Mouse (Mus musculus): ENCODE data around the gene Sdf4. TPM values are rescaled to one million over a fixed set of nuclear protein-coding genes. Genes with fewer than 3 reads are reported as not detected.

The Sdf4 gene
- polyA plus RNA-seq, 3 experiments from 2014 or later, result 489 to 506 (median 496) TPM

- no peak for ATAC-seq
These were observed 65.0 kb downstream of the Sdf4 start for GRCm38 (mm10) chr4:156057702-156058101.

GRCm38 (mm10) chr4:156058826-156059225 is 66.2 kb downstream of the Sdf4 start:
- no peak for ATAC-seq

GRCm38 (mm10) chr4:156059261-156059660 is 66.6 kb downstream of the Sdf4 start, which contains the start of gene Ttll10:
TSS of gene Ttll10 (minus strand) at chr4:156059414.
- ATAC-seq, result no peak

GRCm38 (mm10) chr4:156059713-156060112 is 67.0 kb downstream of the Sdf4 start:
- ATAC-seq, result no peak

Other genes with a start within 250 kb of the Sdf4 start
- gene Atad3a, start 231.8 kb upstream of the Sdf4 start, polyA plus RNA-seq (2017; shearing (Covaris generic)), result 10 to 100 TPM in 2 of 3 experiments, 1 to 10 TPM in 1; 9.8 to 27.2 (median 21.7) TPM
- gene Vwa1, start 218.2 kb upstream of the Sdf4 start, polyA plus RNA-seq (2017; shearing (Covaris generic)), result under 1 TPM in 1 of 3 experiments, not detected in 2; 0.09 TPM
- not detected for gene Tmem88b, start 207.0 kb upstream of the Sdf4 start, polyA plus RNA-seq (2017; shearing (Covaris generic))
- gene Ankrd65, start 202.4 kb upstream of the Sdf4 start, polyA plus RNA-seq (2017; shearing (Covaris generic)), result not detected
- gene Mrpl20, start 190.0 kb upstream of the Sdf4 start, polyA plus RNA-seq (2017; shearing (Covaris generic)), result 100 to 1,000 TPM; 105 to 200 (median 117) TPM
- gene Ccnl2, start 180.4 kb upstream of the Sdf4 start, polyA plus RNA-seq (2017; shearing (Covaris generic)), result 100 to 1,000 TPM in 2 of 3 experiments, 10 to 100 TPM in 1; 83.8 to 128 (median 117) TPM
- gene Aurkaip1, start 161.6 kb upstream of the Sdf4 start, polyA plus RNA-seq (2017; shearing (Covaris generic)), result 100 to 1,000 TPM; 206 to 219 (median 211) TPM
- 10 to 100 TPM in 2 of 3 experiments, under 1 TPM in 1; 0.69 to 18.3 (median 16.4) TPM for gene Mxra8, start 153.2 kb upstream of the Sdf4 start, polyA plus RNA-seq (2017; shearing (Covaris generic))
- gene Dvl1, start 145.5 kb upstream of the Sdf4 start, polyA plus RNA-seq (2017; shearing (Covaris generic)), result 1 to 10 TPM; 2.0 to 3.8 (median 3.5) TPM
- under 1 TPM; 0.16 to 0.40 (median 0.30) TPM for gene Tas1r3, start 129.5 kb upstream of the Sdf4 start, polyA plus RNA-seq (2017; shearing (Covaris generic))
- gene Cptp, start 123.4 kb upstream of the Sdf4 start, polyA plus RNA-seq (2017; shearing (Covaris generic)), result 10 to 100 TPM; 14.2 to 19.2 (median 19.1) TPM
- 10 to 100 TPM; 81.9 to 88.2 (median 86.6) TPM for gene Ints11, start 123.3 kb upstream of the Sdf4 start, polyA plus RNA-seq (2017; shearing (Covaris generic))
- gene Pusl1, start 101.1 kb upstream of the Sdf4 start, polyA plus RNA-seq (2017; shearing (Covaris generic)), result 10 to 100 TPM; 14.1 to 20.3 (median 15.8) TPM
- gene Acap3, start 101.0 kb upstream of the Sdf4 start, polyA plus RNA-seq (2017; shearing (Covaris generic)), result 1 to 10 TPM; 4.0 to 9.1 (median 5.8) TPM
- gene Ube2j2, start 49.0 kb upstream of the Sdf4 start, polyA plus RNA-seq (2017; shearing (Covaris generic)), result 10 to 100 TPM; 19.3 to 30.8 (median 29.6) TPM
- 1 to 10 TPM; 3.0 to 6.9 (median 5.6) TPM for gene C1qtnf12, start 30.6 kb upstream of the Sdf4 start, polyA plus RNA-seq (2017; shearing (Covaris generic))
- 1 to 10 TPM in 1 of 3 experiments, under 1 TPM in 2; 0.63 to 1.0 (median 0.90) TPM for gene B3galt6, start 223 bp upstream of the Sdf4 start, polyA plus RNA-seq (2017; shearing (Covaris generic))
- gene Tnfrsf4, start 21.0 kb downstream of the Sdf4 start, polyA plus RNA-seq (2017; shearing (Covaris generic)), result 100 to 1,000 TPM; 682 to 810 (median 720) TPM
- gene Tnfrsf18, start 33.3 kb downstream of the Sdf4 start, polyA plus RNA-seq (2017; shearing (Covaris generic)), result 100 to 1,000 TPM; 603 to 779 (median 637) TPM
- gene Ttll10, start 66.5 kb downstream of the Sdf4 start, polyA plus RNA-seq (2017; shearing (Covaris generic)), result 1 to 10 TPM in 1 of 3 experiments, under 1 TPM in 2; 0.26 to 1.1 (median 0.55) TPM
- gene 9430015G10Rik, start 117.1 kb downstream of the Sdf4 start, polyA plus RNA-seq (2017; shearing (Covaris generic)), result 10 to 100 TPM in 2 of 3 experiments, 1 to 10 TPM in 1; 8.6 to 32.7 (median 20.0) TPM
- not detected for gene Rnf223, start 137.6 kb downstream of the Sdf4 start, polyA plus RNA-seq (2017; shearing (Covaris generic))
- gene Agrn, start 204.6 kb downstream of the Sdf4 start, polyA plus RNA-seq (2017; shearing (Covaris generic)), result 1 to 10 TPM; 2.2 to 4.3 (median 4.2) TPM
- 10 to 100 TPM; 34.7 to 48.9 (median 41.6) TPM for gene Isg15, start 207.9 kb downstream of the Sdf4 start, polyA plus RNA-seq (2017; shearing (Covaris generic))
- 1 to 10 TPM; 2.9 to 5.3 (median 3.2) TPM for gene AW011738, start 210.4 kb downstream of the Sdf4 start, polyA plus RNA-seq (2017; shearing (Covaris generic))
- under 1 TPM; 0.55 to 0.90 (median 0.74) TPM for gene Perm1, start 223.0 kb downstream of the Sdf4 start, polyA plus RNA-seq (2017; shearing (Covaris generic))
- gene Plekhn1, start 242.0 kb downstream of the Sdf4 start, polyA plus RNA-seq (2017; shearing (Covaris generic)), result 10 to 100 TPM in 1 of 3 experiments, 1 to 10 TPM in 2; 4.3 to 11.0 (median 8.1) TPM
- gene Noc2l, start 243.1 kb downstream of the Sdf4 start, polyA plus RNA-seq (2017; shearing (Covaris generic)), result 10 to 100 TPM; 11.2 to 16.2 (median 15.7) TPM